10 mouse cellular contexts compared by ENCODE assay signal in the genomic region with DNA sequence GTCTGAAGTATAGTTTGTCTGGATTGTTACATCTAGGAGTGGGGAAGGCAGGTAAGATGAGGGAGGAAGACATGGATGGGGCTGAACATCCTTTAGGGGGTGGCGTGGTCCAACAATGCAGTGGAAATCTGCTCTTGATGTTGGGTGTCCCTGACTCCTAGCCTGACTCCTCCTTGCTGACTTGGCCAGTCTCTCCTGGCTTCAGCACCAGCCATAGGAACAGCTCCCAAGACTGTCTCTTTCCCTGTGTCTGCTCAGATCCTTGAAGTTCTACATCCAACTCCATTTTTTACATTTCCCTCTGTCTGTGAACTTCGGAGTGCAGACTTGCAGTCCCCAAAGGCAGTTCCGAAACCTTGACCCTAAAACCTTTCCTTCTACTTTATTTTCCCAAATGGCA.
DNase-seq lines count a peak whose midpoint lies in the region.
"Had no signal": no experiment of that assay in that cellular context is flagged by ENCODE, and none has a peak within 500 bp of the region (broad histone marks: within the 10 kb centered on the region; RNA-seq: fewer than 3 reads in every experiment).

No protein-coding gene starts in this region.

- intact Hi-C loops in left cerebral cortex, postnatal 36 days (cut with DNase I): no loop called here
- intact Hi-C loops in left cerebral cortex, postnatal 25 days (cut with DNase I): no loop called here

- peak; percentile 6 for DNase-seq in adrenal gland, adult 2 months
- no peak for DNase-seq in adrenal gland, postnatal 4 days (ENCODE audit: low spot score in 2 of 2)
- peak; percentile 81 to 83 for DNase-seq in kidney, postnatal 4 days
- no peak for DNase-seq in kidney, adult 8-10 months
- peak; percentile 46 for DNase-seq in NIH3T3 (ENCODE audit: low read depth)
- peak; percentile 71 for DNase-seq in forelimb bud, embryonic 11.5 days (ENCODE audit: low read depth, low spot score)
- no peak for DNase-seq in left cerebral cortex, postnatal 36 days (ENCODE audit: low spot score in 2 of 2)
- DNase-seq in left cerebral cortex, postnatal 25 days (ENCODE audit: low spot score in 2 of 2): no peak
- DNase-seq: cerebellum, postnatal 10 days; spleen, adult 18-20 months had no signal

Comparison
In these comparisons a context has a peak if more than half of its experiments do, and no peak if none do; other contexts are left out.
1. DNase-seq: peak in adrenal gland, adult 2 months (single experiment), kidney, postnatal 4 days (2 of 2), NIH3T3 (single experiment) and forelimb bud, embryonic 11.5 days (single experiment); none in adrenal gland, postnatal 4 days (0 of 2), kidney, adult 8-10 months (0 of 2), left cerebral cortex, postnatal 36 days (0 of 2) and left cerebral cortex, postnatal 25 days (0 of 2).